Mouse (Mus musculus) erythroblast, embryonic 14.5 days (primary cell): ENCODE data around the gene Rpl7l1. TPM values are rescaled to one million over a fixed set of nuclear protein-coding genes. Genes with fewer than 3 reads are reported as not detected.
A peak's percentile ranks its signal among the peaks of the same experiment; 100 is the strongest.
"Not testable (repeated sequence)": the region's sequence is repeated elsewhere in the genome, so short reads cannot be mapped to it uniquely, and the experiment has no call there.

Experiments used
- H3K27me3 ChIP-seq: 2 replicates; pipeline ENCODE4 v1.6.1; 2012; ENCODE audit warnings: inconsistent platforms; ENCODE audit not compliant: control insufficient read depth
- H3K36me3 ChIP-seq: 2 replicates; pipeline ENCODE4 v1.6.1; 2012; ENCODE audit warnings: mild to moderate bottlenecking, inconsistent platforms; ENCODE audit not compliant: control insufficient read depth
- H3K4me1 ChIP-seq: 2 replicates; pipeline ENCODE4 v1.6.1; 2012; ENCODE audit warnings: inconsistent platforms; ENCODE audit not compliant: control insufficient read depth
- H3K4me3 ChIP-seq: replicated peaks from 2 replicates; pipeline ENCODE3; 2012; ENCODE audit warnings: moderate library complexity, mild to moderate bottlenecking, inconsistent platforms
- H3K9me3 ChIP-seq: 2 replicates; pipeline ENCODE4 v1.6.1; 2012; ENCODE audit warnings: low read length, inconsistent platforms, mixed read lengths; ENCODE audit not compliant: control insufficient read depth
- GATA1 ChIP-seq: IDR thresholded peaks from 2 replicates; pipeline ENCODE4 v1.6.1; 2012; ENCODE audit warnings: low read length, inconsistent platforms, mixed read lengths
- TAL1 ChIP-seq: IDR thresholded peaks from 3 replicates; pipeline ENCODE4 v1.6.1; 2012; ENCODE audit warnings: low read length, inconsistent platforms, mixed read lengths
- polyA plus RNA-seq: library from polyadenylated mRNA; stranded (reverse); fragments of >175 nt; gene quantifications from 2 replicates; pipeline ENCODE4 v1.2.3, GENCODE M21; 2012

The Rpl7l1 gene
- polyA plus RNA-seq, 1 experiment, result 0.31 TPM

DNA sequence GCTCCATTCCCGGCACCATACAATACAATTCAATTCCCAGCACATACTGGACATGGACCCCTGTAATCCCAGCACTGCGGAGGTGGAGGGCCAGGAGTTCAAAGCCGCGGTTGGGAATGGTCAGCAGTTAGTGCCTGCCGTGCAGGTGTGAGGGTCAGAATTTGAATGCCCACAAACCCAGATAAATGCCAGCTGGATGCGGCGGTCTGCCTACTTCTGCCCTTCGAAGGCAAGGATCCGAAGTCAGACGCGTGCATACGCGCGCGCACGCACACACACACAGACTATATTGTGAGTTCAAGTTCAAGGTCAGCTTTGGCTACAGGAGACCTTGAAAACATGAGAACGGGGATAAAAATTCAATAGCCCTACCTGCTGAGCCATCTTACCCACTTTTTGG is 10.9 kb downstream of the Rpl7l1 start:
- TF ChIP-seq GATA1 (no peak), TAL1 (no peak)
- Histone ChIP-seq H3K4me1 (peaks cover 29% of the 10 kb centered on the region), H3K36me3 (peaks cover 28% of the 10 kb centered on the region), H3K4me3 (peak overlapping the region; percentile 93), H3K27me3 (no peaks in the 10 kb centered on the region), H3K9me3 (no peaks in the 10 kb centered on the region)

DNA sequence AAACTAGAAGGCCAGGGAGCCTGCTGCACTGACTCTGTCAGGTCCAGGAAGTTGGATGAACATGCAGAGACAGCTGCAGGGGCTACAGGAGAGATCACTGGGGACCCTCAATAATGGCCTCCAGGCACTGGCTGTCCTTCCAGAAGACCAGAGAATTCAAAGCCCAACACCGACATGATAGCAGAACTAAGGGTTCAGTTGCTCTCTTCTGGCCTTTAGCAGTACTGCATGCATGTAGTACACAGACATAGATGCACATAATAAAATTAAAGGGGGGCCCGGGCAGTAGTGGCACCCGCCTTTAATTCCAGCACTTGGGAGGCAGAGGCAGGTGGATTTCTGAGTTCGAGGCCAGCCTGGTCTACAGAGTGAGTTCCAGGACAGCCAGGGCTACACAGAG is 11.4 kb downstream of the Rpl7l1 start:
- Histone ChIP-seq H3K4me1 (peaks cover 29% of the 10 kb centered on the region), H3K9me3 (no peaks in the 10 kb centered on the region), H3K27me3 (no peaks in the 10 kb centered on the region), H3K4me3 (no peak overlapping the region), H3K36me3 (peaks cover 22% of the 10 kb centered on the region)
- TF ChIP-seq TAL1 (no peak), GATA1 (no peak)

DNA sequence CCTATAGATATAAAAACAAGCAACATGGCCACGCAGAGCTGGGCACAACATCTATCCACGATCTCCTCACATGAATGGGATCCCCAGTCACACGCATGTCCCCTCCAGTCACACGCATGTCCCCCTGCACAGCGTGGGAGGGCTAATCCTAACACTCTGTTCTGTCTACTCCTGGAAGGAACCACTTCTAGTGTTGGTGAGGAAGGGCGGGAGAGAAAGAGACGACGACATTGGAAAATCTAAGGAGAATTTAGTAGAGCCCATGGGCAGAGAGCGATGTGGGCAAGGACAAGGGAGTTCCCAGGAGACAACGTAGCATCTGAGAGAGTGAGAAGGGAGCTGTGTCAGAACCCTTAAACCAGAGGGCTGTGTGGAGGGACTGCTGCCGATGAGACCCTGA is 11.9 kb downstream of the Rpl7l1 start:
- Histone ChIP-seq H3K27me3 (no peaks in the 10 kb centered on the region), H3K9me3 (no peaks in the 10 kb centered on the region), H3K4me3 (no peak overlapping the region), H3K36me3 (peaks cover 17% of the 10 kb centered on the region), H3K4me1 (peaks cover 29% of the 10 kb centered on the region)
- TF ChIP-seq TAL1 (no peak), GATA1 (no peak)

DNA sequence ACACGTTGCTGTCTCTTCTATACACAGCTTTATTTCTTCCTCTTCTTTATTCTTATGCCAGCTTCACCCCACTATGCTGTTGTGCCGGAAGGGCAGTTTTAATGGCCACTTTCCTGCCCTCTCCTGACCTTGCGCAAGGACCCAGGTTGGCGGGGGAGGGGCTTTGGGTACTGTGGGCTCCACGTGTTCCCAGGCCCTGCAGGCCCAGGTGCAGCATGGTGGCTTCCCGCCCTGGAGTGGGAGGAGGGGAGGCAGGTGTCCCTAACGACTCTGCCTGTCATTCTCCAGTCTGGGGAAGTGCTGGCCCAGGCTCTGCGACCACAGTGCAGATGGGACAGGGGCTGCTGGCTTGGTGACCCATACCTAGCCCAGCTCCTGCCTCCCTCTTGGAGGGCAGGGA is 14.6 kb downstream of the Rpl7l1 start:
- Histone ChIP-seq H3K9me3 (no peaks in the 10 kb centered on the region), H3K4me3 (no peak overlapping the region), H3K4me1 (peaks cover 15% of the 10 kb centered on the region), H3K36me3 (no peaks in the 10 kb centered on the region; the same call in 1 of the 2 replicates), H3K27me3 (no peaks in the 10 kb centered on the region)
- TF ChIP-seq GATA1, result no peak
- TF ChIP-seq TAL1, result no peak

DNA sequence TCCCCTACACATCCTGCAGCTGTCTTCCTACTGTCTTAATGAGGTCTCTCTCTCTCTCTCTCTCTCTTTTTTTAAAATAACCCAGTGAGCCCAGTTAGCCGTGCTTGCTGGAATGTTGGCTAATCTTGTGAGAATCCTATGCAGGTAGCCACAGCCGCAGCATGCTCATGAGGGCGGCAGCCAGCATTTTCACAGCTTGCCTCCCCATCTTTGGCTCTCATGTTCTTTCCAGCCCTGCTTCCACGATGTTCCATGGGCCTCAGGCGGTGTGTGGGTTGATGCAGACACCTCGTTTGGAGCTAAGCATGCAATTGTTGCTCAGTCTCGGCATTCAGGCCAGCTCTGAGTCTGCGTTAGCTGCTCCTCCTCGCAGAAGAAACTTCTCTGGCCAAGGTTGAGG is 17.6 kb downstream of the Rpl7l1 start:
- H3K4me3 ChIP-seq, H3K27me3 ChIP-seq, H3K9me3 ChIP-seq, H3K4me1 ChIP-seq, H3K36me3 ChIP-seq: not testable (repeated sequence)

DNA sequence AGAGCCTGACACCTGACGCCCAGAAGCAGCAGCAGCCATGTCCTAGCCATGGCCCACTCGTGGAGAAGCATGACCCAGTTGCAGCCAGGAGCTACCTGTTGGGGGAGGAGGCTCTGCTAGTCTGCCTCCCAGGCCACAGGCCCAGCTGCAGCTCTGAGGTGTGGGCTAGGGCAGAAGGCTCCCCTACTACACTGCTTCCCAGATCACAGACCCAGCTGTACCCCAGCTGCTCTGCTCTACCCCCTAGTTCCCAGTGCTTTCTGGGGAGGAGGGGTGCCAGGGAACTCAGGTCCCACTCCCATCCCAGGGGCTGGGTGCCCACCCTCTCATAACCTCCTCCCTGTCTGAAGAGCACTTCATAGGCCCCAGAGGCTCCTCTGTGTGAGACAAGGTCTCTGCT is 18.9 kb downstream of the Rpl7l1 start, which contains the start of gene Ptcra:
Gene Ptcra, minus strand, starts transcription at position 169 of the 400 bp plus-strand sequence.
- no peak for TF ChIP-seq TAL1
- no peak for TF ChIP-seq GATA1
- Histone ChIP-seq H3K9me3 (no peaks in the 10 kb centered on the region), H3K4me3 (no peak within 1 kb of the TSS), H3K36me3 (no peaks in the 10 kb centered on the region), H3K27me3 (no peaks in the 10 kb centered on the region), H3K4me1 (no peaks in the 10 kb centered on the region)

DNA sequence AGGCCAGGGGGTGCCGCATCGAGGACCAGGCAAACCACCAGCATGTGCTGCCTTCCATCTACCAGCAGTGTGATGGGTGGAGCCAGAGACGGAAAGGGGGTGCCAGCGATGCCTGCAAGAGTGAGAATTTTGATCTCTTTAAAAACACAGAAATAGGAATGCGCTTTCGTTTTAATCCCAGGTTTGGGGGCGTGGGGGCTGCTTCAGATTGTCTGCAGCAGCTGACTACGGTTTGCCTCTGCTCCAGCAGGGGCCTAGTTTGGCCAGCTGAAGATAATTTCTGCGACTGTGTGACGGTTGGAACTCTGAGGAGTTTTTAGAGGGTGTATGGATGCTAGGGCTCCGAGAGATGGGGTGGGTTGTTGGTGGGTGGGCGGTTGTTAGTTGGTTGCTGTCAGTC is 23.7 kb downstream of the Rpl7l1 start:
- H3K27me3 ChIP-seq, result peaks cover 2% of the 10 kb centered on the region
- peaks cover 5% of the 10 kb centered on the region for H3K9me3 ChIP-seq
- no peaks in the 10 kb centered on the region for H3K4me1 ChIP-seq
- no peak overlapping the region for H3K4me3 ChIP-seq
- H3K36me3 ChIP-seq, result no peaks in the 10 kb centered on the region
- TF ChIP-seq TAL1 (no peak), GATA1 (no peak)

DNA sequence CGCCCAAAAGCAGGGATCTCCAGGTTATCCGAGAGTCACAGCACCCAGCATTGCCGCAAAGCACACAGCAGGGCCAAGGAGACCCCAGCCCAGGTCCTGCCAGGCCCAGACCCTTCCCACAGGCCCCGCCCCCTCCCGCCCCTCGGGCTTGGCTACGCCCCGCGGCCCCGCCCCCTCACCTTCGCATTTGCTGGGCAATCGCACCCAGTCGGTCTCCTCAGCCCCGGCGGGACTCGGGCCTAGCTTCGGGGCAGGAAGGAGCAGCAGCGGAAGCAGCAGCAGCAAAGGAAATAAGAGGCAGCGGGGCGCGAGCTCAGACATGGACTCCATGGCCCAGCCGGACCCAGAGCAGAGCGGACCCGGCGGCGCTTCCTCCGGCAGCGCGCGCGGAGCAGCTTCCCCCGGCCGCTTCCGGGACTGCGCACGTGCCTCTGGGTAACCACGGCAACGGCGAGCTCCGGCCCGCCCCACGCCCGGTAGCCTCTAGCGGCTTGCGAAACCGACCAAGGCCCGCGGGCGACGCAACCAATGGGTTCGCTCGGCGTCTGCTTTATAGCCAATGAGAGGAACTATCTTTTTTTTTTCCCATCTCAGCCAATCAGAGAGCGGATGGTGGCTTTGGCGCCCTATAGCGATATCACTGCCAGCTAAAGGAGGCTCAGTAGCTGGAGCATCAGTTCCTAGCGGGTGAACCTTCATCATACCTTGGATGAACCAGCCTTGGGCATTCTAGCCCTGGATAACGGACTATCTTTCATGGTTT is 30.5 kb downstream of the Rpl7l1 start, which contains the start of gene Cnpy3:
Gene Cnpy3, minus strand, starts transcription at position 421 of the 763 bp plus-strand sequence.
- H3K36me3 ChIP-seq, result peaks cover 12% of the 10 kb centered on the region
- TF ChIP-seq GATA1 (no peak), TAL1 (no peak)
- H3K4me3 ChIP-seq, result peak within 1 kb of the TSS; percentile 87
- peaks cover 26% of the 10 kb centered on the region for H3K4me1 ChIP-seq
- H3K27me3 ChIP-seq, result peaks cover 2% of the 10 kb centered on the region
- peaks cover 5% of the 10 kb centered on the region for H3K9me3 ChIP-seq

- peaks cover 2% of the 10 kb centered on the region; the same call in 1 of the 2 replicates for H3K27me3 ChIP-seq
- TF ChIP-seq GATA1, result no peak
- no peak for TF ChIP-seq TAL1
- peak overlapping the region; percentile 87 for H3K4me3 ChIP-seq
- peaks cover 26% of the 10 kb centered on the region for H3K4me1 ChIP-seq
- H3K36me3 ChIP-seq, result peaks cover 18% of the 10 kb centered on the region
- H3K9me3 ChIP-seq, result peaks cover 5% of the 10 kb centered on the region
Observed at GRCm38 (mm10) chr17:46751056-46751793, 31.2 kb downstream of the Rpl7l1 start.
